Mouse (Mus musculus) left cerebral cortex, postnatal 36 days (tissue): ENCODE data around the gene Ccdc65. TPM values are rescaled to one million over a fixed set of nuclear protein-coding genes. Genes with fewer than 3 reads are reported as not detected.

Experiments
- DNase-seq, 2 experiments: peaks; one replicate each; pipeline ENCODE4 v3.0.0; 2021 to 2022; ENCODE audit warnings: low spot score in 2 of 2, mixed read lengths in 1 of 2
- intact Hi-C: fragments of 180-260 bp; cut with DNase I; formaldehyde crosslinking; loops from one replicate; pipeline ENCODE4 v1.15.1; 2025
- total RNA-seq, 2 experiments: library from RNA; stranded (reverse); gene quantifications; 2 replicates each; pipeline ENCODE4 v1.2.3; 2021

Gene Ccdc65
- total RNA-seq, 2 experiments from 2014 or later: 12.5 to 14.4 TPM

DNA sequence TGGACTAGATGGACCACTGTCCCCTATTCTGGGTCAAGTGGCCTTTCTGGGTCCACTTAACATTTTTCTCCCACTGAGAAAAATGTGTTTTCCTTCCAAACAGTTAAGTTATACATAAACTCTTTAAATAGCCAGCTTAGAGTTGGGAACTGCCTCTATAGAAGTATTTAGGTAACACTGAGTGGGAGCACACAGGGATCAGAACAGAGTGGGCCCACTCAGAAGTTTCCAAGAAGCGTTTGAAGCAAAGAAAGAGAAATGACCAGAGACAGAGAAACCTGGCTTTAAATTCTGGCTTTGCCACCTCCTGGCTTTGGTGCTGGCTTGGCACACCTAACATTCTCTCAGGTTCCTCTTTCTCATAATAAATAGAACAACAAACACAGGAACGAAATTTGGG is 18.3 kb upstream of the Ccdc65 start:
- DNase-seq: peak in 1 of 2 experiments; percentile 37
- intact Hi-C loops: no loop called here

DNA sequence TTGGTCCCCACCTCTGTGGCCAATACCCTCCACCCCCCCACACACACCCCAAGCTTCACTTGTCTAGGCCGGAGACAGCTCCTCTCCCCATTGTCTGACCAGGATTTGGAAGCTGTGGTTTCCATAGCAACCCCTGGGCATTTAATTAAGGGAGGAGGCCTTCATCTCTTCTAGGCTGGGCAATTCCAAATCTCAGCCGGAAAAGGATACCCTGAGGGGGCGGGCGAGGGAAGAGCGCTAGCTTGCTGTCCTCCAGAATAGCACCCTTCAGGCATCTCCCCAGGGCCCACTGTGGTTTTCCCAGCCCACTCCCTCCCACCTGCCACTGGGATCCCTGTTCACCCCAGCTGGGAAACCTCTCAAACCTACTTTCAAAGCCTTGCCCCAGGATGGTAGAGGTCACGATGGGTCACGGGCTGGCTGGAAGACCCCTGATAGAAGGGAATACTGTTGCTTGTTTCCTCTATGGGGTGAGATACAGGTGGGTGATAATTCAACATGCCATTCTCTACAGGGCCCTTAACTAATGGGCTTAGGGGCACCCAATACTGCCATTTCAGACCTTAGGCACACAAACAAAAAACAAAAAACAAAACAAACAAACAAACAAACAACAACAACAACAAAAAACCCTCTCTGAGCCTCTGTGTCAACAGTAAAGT is 16.4 kb upstream of the Ccdc65 start:
- intact Hi-C loops: no loop called here
- DNase-seq: peak; percentile 37 to 64

DNA sequence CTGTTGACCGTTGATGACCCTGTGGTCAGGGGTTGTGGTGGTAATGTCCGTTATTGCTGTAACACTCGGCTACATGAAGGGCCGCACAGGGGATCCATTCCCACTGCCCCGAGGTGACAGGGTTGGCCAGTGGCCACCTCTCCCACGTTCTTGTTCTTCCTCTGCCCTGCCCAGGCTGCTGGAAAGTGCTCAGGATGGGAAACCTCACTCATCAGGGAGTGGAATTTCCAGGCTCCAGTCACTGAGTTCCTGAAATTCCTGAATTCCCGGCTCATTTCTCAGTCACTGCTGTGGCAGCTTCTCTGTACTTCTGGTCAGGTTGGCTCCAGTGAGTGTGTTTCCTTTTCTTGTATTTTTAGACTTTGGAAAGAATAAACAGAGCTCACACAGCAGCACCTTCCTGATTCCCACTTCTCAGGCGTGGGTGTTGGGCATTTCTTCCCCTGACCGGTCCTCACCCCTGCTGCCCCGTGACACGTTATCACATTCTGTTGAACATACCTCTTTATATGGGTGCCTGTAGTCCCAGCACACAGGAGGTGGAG is 15.8 kb upstream of the Ccdc65 start:
- intact Hi-C loops: no loop called here
- DNase-seq: no peak

DNA sequence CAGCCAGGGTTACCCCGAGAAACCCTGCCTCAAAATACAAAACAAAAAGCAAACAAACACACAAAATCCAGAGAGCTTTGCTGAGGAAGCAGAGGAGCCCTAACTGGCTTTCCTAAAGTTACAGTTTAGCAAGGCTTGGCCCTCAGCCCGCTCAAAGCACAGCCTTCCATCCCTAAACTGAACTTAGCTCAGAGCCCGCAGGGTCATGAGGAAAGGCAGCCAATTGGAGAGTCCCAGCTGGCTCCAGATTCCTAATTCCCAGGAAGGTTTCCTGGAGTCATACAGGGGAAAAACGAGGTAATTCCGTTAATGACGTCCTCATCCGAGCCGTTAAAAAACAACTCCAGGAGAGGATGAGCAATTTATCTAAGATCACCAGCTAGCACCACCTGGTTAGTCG is 12.3 kb upstream of the Ccdc65 start:
- intact Hi-C loops: no loop called here

DNA sequence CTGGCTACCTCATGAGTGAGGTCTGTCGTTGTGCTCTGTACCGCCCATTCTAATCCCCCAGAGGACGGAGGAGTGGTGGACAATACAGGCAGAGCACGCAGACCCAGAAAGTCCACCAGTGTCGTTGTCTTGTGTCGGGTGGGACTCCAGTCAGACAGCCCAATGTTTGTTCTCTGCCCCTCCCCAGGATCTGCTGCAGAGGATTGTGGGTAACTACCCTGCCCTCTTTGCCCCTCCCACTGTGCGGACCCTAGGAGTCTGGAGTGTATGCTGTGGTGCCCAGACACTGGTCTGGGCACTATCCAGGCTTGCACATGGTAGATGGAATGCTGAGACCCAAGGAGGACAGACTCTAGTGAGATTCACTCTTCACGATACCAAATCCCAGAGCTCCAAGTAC is 11.8 kb upstream of the Ccdc65 start:
- intact Hi-C loops: no loop called here

More for the DNA sequence above, 12.3 kb upstream of the Ccdc65 start:
- DNase-seq: no peak

DNA sequence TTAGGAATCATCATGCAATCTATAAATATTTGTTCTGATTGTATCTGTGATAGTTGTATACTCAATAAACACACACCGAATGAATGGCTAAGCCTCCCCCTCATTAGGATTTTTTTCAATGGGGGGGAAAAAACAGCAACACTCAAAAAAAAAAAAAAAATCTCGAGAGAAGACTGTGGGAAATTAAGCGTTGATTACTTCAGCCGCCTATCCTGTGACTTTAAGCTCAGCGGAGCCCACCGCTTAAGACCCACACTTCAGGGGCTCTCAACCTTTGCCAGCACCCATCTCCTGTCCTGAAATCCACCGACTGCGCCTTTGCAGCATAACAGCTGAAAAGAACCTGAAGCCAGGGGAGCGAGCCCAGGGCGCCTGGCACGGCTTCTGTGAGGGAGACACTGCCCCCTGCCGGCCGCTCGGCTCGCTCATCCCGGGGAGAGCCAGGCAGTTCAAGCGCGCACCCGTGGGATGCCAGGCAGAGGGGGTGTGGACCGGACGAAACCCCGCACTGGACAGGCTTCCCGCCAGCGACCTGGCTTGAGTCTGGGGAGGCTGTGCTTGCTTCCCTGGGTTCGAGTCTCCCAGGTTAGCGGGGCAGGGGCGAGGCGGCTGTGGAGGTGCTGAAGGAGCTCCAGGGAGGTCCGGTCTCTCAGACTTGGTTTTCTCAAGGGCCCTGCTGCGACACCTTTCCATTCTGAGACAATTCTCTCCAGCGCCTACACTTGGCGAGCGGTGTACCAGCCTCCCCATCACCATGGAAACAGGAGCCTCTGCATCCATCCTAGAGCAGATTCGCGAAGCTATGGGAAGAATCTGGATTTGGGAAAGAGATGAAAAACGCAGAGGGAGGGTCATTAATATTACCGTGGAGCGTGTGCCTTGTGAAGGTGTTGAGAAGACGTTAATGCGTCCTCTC is 8.6 kb upstream of the Ccdc65 start:
- DNase-seq: peak; percentile 92 to 95
- intact Hi-C loops: loop anchor here (1.0 to 2.0 kb wide), 2 partner anchors 23 to 35 kb away; partner anchors contain the start of gene Rnd1

More for the DNA sequence above, 11.8 kb upstream of the Ccdc65 start:
- no peak for DNase-seq

DNA sequence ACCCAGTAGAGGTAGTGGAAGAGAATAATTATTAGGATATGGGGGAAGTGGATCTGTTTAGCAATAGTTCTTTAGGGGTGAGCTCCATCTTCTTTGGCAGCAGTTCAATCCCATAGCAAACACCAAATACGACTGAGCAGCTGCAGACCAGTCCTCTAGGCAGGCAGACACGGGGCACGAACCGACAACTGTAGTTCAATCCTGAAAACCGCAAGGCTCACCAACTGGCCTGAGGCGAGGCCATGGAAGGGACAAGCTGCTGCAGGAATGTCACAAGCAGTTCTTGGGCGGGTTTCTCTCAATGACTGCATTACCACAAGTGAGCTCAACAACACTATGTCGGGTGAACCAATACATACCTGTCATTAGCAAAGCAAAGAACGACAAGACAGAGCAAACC is 3.7 kb upstream of the Ccdc65 start:
- no peak for DNase-seq
- intact Hi-C loops: no loop called here

DNA sequence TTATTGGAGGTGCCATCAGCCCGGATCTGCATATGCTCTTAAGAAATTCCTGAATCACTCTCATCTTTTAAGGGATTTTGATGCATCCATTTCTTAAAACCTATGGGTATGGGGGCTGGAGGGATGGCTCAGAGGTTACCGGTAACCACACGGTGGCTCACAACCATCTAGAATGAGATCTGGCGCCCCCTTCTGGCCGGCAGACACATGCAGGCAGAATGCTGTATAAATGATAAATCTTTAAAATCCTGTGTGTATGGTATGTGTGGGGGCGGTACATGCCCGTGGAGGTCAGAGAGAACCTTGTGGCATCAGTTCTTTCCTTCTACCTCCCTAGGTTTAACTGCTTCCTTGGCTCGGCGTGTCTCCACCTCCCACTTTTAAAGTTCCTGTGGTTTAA is 2.4 kb downstream of the Ccdc65 start:
- intact Hi-C loops: loop anchor here (2.0 kb wide), 1 partner anchor 46 kb away; no protein-coding TSS in a partner anchor
- DNase-seq: peak; percentile 54 to 79

DNA sequence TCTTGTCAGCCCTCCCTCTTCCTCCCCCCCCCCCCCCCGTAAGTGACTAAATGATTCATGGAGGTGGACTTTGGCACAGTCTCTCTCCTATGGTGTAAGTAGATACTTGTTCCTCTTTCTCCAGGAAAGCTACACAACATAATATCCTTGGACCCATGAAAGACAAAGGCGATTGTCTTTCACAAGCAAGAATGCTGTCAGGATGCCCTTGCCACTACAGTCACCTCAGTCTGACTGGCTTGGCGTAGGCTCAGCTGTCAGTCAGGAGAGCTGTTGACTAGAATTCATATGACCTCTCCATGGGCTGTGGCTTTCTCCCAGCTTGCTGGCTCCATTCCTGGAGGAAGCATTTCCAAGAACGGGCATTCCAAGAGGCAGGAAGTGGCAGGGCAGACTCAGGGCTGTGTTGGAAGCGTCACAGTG is 6.2 kb downstream of the Ccdc65 start:
- DNase-seq: no peak
- intact Hi-C loops: no loop called here

DNA sequence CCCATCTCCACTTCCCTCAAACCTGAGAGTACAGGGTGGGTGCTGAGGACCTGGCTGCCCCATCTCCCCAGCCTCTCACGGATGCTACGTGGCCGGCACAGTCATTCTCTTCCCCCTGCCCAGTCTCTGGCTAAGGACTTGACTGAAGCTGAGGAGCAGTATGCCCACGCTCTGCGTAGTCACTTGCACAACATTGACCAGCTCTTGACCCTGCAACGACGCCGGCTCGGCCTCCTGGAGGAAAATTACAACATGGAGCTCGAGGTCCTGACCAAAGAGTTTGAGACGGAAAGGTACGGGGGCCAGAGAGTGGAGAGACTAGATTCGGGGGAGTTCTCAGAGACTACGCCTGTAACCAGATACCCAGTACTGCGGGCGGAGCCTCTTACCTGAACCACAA is 9.3 kb downstream of the Ccdc65 start:
- DNase-seq: no peak
- intact Hi-C loops: no loop called here

DNA sequence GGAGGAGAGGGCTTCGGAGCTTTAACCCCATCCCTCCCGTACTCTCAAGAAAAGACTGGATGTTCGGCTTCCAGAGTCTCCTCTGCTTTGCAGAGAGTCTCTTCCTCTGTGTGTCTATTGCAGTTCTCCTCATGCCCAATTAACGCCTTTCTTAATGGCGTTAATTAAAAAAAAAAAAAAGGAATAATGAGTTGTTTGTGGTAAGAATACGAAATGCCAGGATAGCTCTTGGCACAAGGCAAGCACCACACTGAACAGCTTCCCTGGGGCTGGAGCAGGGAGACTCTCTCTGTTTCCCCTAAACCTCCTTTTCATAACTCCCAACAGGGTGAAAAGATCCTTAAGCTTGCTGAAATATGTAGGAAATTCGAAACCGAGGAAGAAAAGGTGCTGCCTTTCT is 14.2 kb downstream of the Ccdc65 start:
- DNase-seq: no peak

DNA sequence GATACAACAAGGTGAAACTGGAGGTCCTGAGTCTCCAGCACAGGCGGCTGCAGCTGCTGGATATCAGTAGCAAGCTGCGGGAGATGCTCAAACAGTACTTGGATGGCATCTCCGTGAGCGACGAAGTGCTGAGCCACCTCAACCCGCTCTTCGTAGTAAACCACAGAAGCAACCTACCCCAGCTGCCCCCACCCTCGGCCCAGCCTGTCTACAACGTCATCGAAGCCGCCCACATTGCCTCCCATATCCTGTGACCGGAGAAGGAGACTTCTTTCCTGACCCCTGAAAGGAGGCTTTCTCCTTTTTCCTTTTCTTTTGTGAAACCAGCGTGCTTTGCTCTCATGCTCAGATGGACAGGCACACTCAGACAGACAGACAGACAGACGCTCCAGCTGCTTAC is 14.8 kb downstream of the Ccdc65 start:
- intact Hi-C loops: no loop called here
- no peak for DNase-seq

More for the DNA sequence above, 14.2 kb downstream of the Ccdc65 start:
- intact Hi-C loops: no loop called here

DNA sequence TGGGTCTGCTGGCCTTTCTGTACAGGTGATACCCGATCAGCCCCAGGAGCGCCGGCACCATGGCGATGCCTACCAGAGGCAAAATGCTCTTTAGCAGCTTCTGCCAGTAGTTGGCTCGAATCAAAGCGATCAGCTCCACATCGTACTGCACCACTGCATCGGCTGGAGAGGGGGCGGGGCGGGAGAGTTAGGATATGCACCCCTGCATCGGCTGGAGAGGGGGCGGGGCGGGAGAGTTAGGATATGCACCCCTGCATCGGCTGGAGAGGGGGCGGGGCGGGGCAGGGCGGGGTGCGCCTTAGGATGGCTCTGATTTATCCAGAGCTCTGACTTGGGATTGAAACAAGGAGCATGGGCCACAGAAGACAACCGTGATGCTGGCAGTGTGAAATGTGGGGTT is 16.4 kb downstream of the Ccdc65 start:
- no peak for DNase-seq
- intact Hi-C loops: no loop called here

DNA sequence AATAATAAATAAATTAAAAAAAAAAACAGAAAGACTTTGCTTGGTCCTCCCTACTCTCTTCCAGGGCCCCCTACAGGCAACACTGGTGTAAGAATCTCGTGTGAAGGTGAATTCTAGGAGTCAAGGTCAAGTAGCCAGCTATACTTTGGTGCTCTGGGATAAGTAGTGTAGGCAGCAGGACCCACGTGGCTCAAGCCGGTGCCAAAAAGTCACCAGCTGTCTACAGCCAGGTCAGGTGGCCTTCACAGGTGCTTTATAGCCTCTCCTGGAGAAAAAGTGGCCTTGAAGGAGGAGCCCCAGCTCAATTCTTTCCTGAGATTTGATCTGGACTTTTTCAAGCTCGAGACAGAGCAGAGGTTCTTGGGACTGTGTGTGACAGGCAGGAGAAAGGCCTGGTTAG is 18.1 kb downstream of the Ccdc65 start:
- DNase-seq: no peak
- intact Hi-C loops: no loop called here

DNA sequence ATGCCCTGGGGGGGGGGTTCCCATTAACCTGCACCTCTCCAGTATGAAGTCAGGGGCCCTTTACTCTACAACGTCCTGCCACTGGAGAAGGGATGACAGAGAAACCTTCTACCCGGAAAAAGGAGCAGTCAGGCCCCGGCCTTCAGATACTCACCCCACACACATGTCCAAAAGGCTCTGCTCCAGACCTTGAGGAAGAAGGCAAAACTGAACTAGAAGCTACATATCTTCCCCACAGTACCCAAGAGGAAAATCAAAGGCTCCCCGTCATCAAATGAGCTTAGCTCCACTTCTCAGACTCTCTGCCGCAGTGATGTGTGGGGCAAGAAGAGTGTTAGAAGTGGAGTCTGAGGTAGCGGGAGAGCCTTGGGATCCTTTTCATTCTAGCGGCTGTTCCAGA is 18.7 kb downstream of the Ccdc65 start:
- no peak for DNase-seq
- intact Hi-C loops: no loop called here

DNA sequence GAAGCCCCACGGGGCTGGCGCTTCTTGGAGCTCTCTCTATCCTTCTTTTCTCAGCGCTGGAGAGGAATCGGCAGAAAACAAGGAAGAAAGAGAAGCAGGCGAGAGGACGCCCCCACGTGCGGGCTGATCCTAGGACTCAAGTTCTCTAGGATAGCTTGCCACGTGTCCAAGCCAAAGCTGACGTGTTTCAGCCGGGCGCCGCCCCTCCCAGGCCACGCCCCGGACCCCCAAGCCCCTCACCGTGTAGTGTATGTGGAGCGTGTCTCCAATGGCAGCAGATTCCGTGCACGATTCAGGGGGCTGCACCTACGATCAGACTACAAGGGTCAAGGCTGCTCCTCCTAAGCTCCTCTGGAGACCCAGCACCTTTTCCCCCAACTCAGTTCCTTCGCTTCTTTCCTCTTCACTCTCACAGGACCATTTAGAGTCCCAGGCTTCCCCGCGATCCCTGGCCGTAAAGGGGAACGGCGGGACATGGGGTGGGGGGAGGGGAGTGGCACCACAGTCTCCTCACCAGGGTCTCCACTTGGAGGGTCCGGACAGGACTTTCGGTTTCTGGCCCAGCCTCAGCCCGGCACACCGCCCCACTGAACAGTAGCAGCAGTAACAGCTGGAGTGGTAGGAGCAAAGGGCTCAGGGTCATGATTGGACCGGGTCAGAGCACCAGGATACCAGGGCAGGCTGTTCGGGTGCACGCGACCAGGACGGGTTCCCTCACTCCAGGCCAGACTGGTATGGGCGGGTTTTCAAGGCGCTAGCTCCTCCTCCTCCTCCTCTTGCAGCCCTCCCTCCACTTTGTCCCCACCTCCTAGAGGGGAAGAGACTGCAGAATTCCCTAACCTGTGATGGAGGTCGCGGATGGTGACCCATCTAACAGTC is 19.7 kb downstream of the Ccdc65 start, which contains the start of gene Fkbp11:
Gene Fkbp11, minus strand, starts transcription at position 756 of the 879 bp plus-strand sequence.
- intact Hi-C loops: no loop called here
- no peak for DNase-seq

DNA sequence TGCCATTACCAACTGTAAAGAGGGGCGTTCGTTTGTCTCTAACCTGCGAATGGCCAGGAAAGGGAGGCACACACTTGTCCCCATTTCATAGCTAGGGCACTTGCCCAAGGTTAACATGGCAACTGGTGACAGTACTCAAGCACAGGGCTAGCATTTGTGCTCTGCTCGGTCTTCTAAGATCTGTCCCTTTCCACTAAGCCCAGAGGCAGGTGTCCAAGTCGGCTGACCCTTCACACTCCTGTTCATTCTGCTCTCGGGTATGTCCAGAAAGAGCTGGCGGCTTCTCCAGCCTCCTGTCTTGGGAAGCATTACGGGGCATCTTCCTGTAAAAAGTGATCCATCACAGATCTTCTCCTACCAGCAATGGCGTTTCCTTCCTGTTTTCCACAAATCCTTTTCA is 20.4 kb downstream of the Ccdc65 start:
- intact Hi-C loops: no loop called here
- DNase-seq: no peak

DNA sequence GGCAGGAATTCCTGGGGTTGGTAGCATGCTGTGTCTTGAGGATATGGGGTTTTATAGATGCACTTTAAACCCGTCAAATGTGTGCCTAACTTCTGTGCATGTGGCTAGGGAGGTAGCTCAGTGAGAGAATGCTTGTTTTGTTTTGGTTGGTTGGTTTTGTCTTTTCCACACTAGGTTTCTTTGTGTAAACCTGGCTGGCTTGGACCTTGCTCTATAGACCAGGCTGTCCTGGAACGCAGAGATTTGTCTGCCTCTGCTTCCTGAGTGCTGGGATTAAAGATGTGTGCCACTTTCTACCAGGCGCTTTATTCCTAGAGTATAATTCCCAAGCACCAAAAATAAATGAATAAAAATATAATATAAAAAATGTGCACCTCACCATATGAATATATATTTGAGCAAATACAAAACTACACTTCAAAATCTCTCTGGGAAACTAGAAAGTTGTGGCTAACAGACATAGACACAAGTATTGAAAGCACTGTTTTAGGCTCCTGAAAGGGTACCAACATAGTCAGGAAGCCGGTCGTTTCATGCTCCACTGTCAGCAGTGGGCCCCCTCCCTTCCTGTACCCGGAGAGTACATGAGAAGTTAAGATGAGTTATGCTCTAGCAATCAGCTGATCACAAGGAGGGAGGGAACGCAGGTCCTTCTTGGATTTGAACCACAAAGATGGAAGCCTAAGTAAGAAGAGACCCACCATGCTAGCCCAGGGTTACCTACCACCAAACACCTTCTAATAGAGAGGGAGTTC is 22.0 kb downstream of the Ccdc65 start:
- intact Hi-C loops: no loop called here
- DNase-seq: no peak

DNA sequence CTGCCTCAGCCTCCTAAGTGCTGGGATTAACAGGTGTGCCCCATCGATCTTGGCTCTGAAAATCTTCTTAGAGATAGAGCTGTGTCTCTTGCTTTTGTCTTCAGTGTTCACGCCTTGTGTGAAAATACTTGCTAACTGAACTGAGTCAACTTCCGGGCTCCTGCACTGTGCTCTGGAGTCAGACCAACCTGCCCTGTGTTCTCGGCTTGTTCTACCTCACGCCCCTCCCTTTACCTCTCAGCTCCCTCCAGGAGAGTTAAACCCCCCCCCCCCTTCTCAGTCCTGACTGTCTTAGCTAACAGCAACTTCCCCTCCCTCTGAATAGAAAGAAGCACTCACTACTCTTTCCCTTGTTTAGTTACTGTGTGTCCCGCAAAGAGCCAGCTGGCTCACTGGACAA is 22.8 kb downstream of the Ccdc65 start:
- intact Hi-C loops: no loop called here
- DNase-seq: no peak
